Mouse (Mus musculus): ENCODE results near the gene Nr2f2.

DNA sequence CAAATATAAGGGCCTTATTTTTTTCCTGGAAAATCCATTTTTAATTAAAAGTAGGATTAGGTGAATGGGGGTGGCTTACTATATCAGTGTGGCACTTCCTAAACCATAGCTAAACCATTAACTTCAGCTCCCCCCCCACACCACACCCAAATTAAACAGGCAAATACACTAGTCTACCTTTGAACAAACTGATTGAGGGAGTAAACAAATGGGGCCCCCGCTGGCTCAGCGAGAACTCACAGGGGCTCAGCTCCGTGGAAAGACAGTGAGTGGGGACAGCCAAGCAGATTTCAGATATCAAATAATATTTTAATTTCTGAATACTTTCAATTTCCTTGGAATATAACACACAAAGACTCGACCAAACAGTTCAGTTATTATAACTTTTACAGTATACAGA is 13.4 kb downstream of the Nr2f2 start:
- no peak for TF ChIP-seq CTCF (IDR thresholded peaks at IDR 0.05; ENCODE audit: low read depth)
- no peak for TF ChIP-seq EP300 (IDR thresholded peaks at IDR 0.05; ENCODE audit: low read depth)

Measured in liver, postnatal 0 days (tissue).